Mouse (Mus musculus) brain, embryonic 14.5 days (tissue): ENCODE data around the gene BC051019.

Source experiments
- CTCF ChIP-seq: fragments of 200-500 bp; IDR thresholded peaks from 2 replicates; pipeline ENCODE4 v1.5.1; 2012; ENCODE audit warnings: inconsistent platforms, mild to moderate bottlenecking, moderate library complexity, borderline replicate concordance; ENCODE audit not compliant: insufficient read depth, insufficient read length; ENCODE audit errors: extremely low read depth
- POLR2A ChIP-seq: fragments of 200-500 bp; IDR thresholded peaks from 2 replicates; pipeline ENCODE4 v1.6.1; 2012; ENCODE audit warnings: mild to moderate bottlenecking, inconsistent platforms, borderline replicate concordance; ENCODE audit not compliant: poor library complexity, insufficient read depth, insufficient read length, severe bottlenecking; ENCODE audit errors: extremely low read depth

GRCm38 (mm10) chr7:109669426-109670170, 54.1 kb downstream of the BC051019 start:
- TF ChIP-seq CTCF: no peak
- TF ChIP-seq POLR2A: no peak
